Mouse (Mus musculus): Measurements from ENCODE around the gene Csrnp3. TPM values are rescaled to one million over a fixed set of nuclear protein-coding genes. Genes with fewer than 3 reads are reported as not detected.
A peak's percentile ranks its signal among the peaks of the same experiment; 100 is the strongest.
"Not testable (repeated sequence)": the region's sequence is repeated elsewhere in the genome, so short reads cannot be mapped to it uniquely, and the experiment has no call there.

Csrnp3 gene
- 100 to 1,000 TPM in 2 of 4 experiments, 10 to 100 TPM in 2; 81.1 to 111 (median 93.9) TPM for total RNA-seq (2022)

GRCm38 (mm10) chr2:65845551-65845950 lies at the start of gene Csrnp3:
Gene Csrnp3 (plus strand): TSS chr2:65845767.
- peak in 1 of 2 experiments; percentile 85 for DNase-seq (ENCODE audit: low spot score in 2 of 2)

GRCm38 (mm10) chr2:65801054-65801709 lies 44.4 kb upstream of the Csrnp3 start:
- DNase-seq (ENCODE audit: low spot score in 2 of 2), result no peak

- DNase-seq (ENCODE audit: low spot score in 2 of 2), result no peak
Observed at GRCm38 (mm10) chr2:65806556-65806955, 39.0 kb upstream of the Csrnp3 start.

- DNase-seq (ENCODE audit: low spot score in 2 of 2), result not testable (repeated sequence)
Observed at GRCm38 (mm10) chr2:65811203-65811602, 34.4 kb upstream of the Csrnp3 start.

GRCm38 (mm10) chr2:65818080-65818796 lies 27.3 kb upstream of the Csrnp3 start:
- DNase-seq (ENCODE audit: low spot score in 2 of 2), result peak; percentile 9 to 23

GRCm38 (mm10) chr2:65820114-65820769 lies 25.3 kb upstream of the Csrnp3 start:
- no peak for DNase-seq (ENCODE audit: low spot score in 2 of 2)

- no peak for DNase-seq (ENCODE audit: low spot score in 2 of 2)
Observed at GRCm38 (mm10) chr2:65826314-65826713, 19.3 kb upstream of the Csrnp3 start.

GRCm38 (mm10) chr2:65826801-65827200 lies 18.8 kb upstream of the Csrnp3 start:
- DNase-seq (ENCODE audit: low spot score in 2 of 2), result no peak

GRCm38 (mm10) chr2:65828699-65829098 lies 16.9 kb upstream of the Csrnp3 start:
- no peak for DNase-seq (ENCODE audit: low spot score in 2 of 2)

- DNase-seq (ENCODE audit: low spot score in 2 of 2), result no peak
Observed at GRCm38 (mm10) chr2:65832738-65833395, 12.7 kb upstream of the Csrnp3 start.

GRCm38 (mm10) chr2:65833421-65833820 lies 12.1 kb upstream of the Csrnp3 start:
- no peak for DNase-seq (ENCODE audit: low spot score in 2 of 2)

GRCm38 (mm10) chr2:65841606-65842005 lies 4.0 kb upstream of the Csrnp3 start:
- DNase-seq (ENCODE audit: low spot score in 2 of 2), result no peak

- DNase-seq (ENCODE audit: low spot score in 2 of 2), result no peak
Observed at GRCm38 (mm10) chr2:65842356-65842755, 3.2 kb upstream of the Csrnp3 start.

GRCm38 (mm10) chr2:65846000-65846755 lies 611 bp downstream of the Csrnp3 start:
- DNase-seq (ENCODE audit: low spot score in 2 of 2), result no peak

GRCm38 (mm10) chr2:65847463-65848110 lies 2.0 kb downstream of the Csrnp3 start:
- no peak for DNase-seq (ENCODE audit: low spot score in 2 of 2)

- no peak for DNase-seq (ENCODE audit: low spot score in 2 of 2)
Observed at GRCm38 (mm10) chr2:65848706-65849105, 3.1 kb downstream of the Csrnp3 start.

GRCm38 (mm10) chr2:65850282-65850681 lies 4.7 kb downstream of the Csrnp3 start:
- not testable (repeated sequence) for DNase-seq (ENCODE audit: low spot score in 2 of 2)

GRCm38 (mm10) chr2:65856791-65857190 lies 11.2 kb downstream of the Csrnp3 start:
- no peak for DNase-seq (ENCODE audit: low spot score in 2 of 2)

- no peak for DNase-seq (ENCODE audit: low spot score in 2 of 2)
Observed at GRCm38 (mm10) chr2:65859767-65860727, 14.5 kb downstream of the Csrnp3 start.
